Comparison of ENCODE assay signal across 8 mouse cellular contexts in genomic region chr14:29696131-29696530, GRCm38 (mm10). TPM values are rescaled to one million over a fixed set of nuclear protein-coding genes. Genes with fewer than 3 reads are reported as not detected.
A peak's percentile ranks its signal among the peaks of the same experiment; 100 is the strongest.
DNase-seq lines count a peak whose midpoint lies in the region; ATAC-seq and TF ChIP-seq lines count a peak whose summit lies in the region.

No protein-coding gene starts in this region.

- no peaks in the 10 kb centered on the region for H3K9me3 ChIP-seq in liver, embryonic 14.5 days (ENCODE audit: control insufficient read depth, low read length)
- H3K9me3 ChIP-seq in liver, embryonic 11.5 days (ENCODE audit: control insufficient read depth, low read length) = no peaks in the 10 kb centered on the region

- H3K27ac ChIP-seq in liver, embryonic 14.5 days = no peak overlapping the region
- no peak overlapping the region for H3K27ac ChIP-seq in liver, embryonic 11.5 days (ENCODE audit: low read depth, low read length)

- ATAC-seq in liver, embryonic 14.5 days (ENCODE audit: insufficient read depth) = no peak
- no peak for ATAC-seq in liver, embryonic 11.5 days (replicated peaks; ENCODE audit: low FRiP score)

- TF ChIP-seq CTCF in liver, embryonic 14.5 days (IDR thresholded peaks at IDR 0.05; ENCODE audit: low read depth) = peak; percentile 52

- no peaks in the 10 kb centered on the region for H3K36me3 ChIP-seq in liver, embryonic 14.5 days (replicated peaks; ENCODE audit: control insufficient read depth, insufficient read depth, low read depth)
- H3K36me3 ChIP-seq in liver, embryonic 11.5 days (ENCODE audit: control insufficient read depth, insufficient read depth, low read length) = no peaks in the 10 kb centered on the region

- no peak for TF ChIP-seq EP300 in liver, embryonic 14.5 days (IDR thresholded peaks at IDR 0.05; ENCODE audit: low read depth)

- no peak overlapping the region for H3K4me2 ChIP-seq in liver, embryonic 14.5 days (ENCODE audit: low read depth)
- H3K4me2 ChIP-seq in liver, embryonic 11.5 days = no peak overlapping the region

- no peaks in the 10 kb centered on the region for H3K27me3 ChIP-seq in liver, embryonic 14.5 days (ENCODE audit: control insufficient read depth, insufficient read depth, low read length)
- H3K27me3 ChIP-seq in liver, embryonic 11.5 days (replicated peaks; ENCODE audit: control insufficient read depth, insufficient read depth, low read length) = 0 out of 2 replicates have a peak, but pooled peaks cover 2% of the 10 kb centered on the region

- DNase-seq in liver, embryonic 14.5 days (ENCODE audit: low read depth in 3 of 3, low spot score in 3 of 3) = no peak
- no peak for DNase-seq in liver, embryonic 11.5 days (ENCODE audit: low spot score)
- peak; percentile 60 for DNase-seq in cerebellum, adult 9-10 months
- peak; percentile 33 for DNase-seq in forelimb bud, embryonic 11.5 days (ENCODE audit: low read depth, low spot score)
- peak; percentile 70 for DNase-seq in layer of hippocampus, adult 11-12 months (ENCODE audit: low spot score)
- DNase-seq in lung, postnatal 10 days = peak; percentile 60
- DNase-seq in right cerebral cortex, adult 2 months (ENCODE audit: low spot score in 2 of 2) = peak; percentile 66 to 76
- no peak for DNase-seq in urinary bladder, postnatal 25 days (ENCODE audit: low spot score)

- H3K9ac ChIP-seq in liver, embryonic 14.5 days (replicated peaks) = no peak overlapping the region
- H3K9ac ChIP-seq in liver, embryonic 11.5 days (ENCODE audit: low read depth, low read length) = no peak overlapping the region

- H3K4me1 ChIP-seq in liver, embryonic 14.5 days (replicated peaks; ENCODE audit: control insufficient read depth in 2 of 2, insufficient read depth in 2 of 2, low read length in 1 of 2) = no peaks in the 10 kb centered on the region
- no peaks in the 10 kb centered on the region for H3K4me1 ChIP-seq in liver, embryonic 11.5 days (replicated peaks; ENCODE audit: control insufficient read depth, insufficient read depth, low read length)

- no peak overlapping the region for H3K4me3 ChIP-seq in liver, embryonic 14.5 days (ENCODE audit: insufficient read depth in 1 of 2, low read depth in 2 of 2, low read length in 2 of 2)
- no peak overlapping the region for H3K4me3 ChIP-seq in liver, embryonic 11.5 days (ENCODE audit: low read depth, low read length)

- 6% methylated on average over 3 of the region's 3 CpGs for WGBS in liver, embryonic 14.5 days (ENCODE audit: insufficient replicate concordance)
- 8% methylated on average over 3 of the region's 3 CpGs for WGBS in liver, embryonic 11.5 days

RNA-seq across cellular contexts. Expression of gene Cacna2d3, which starts 25.5 kb away (rescaled TPM):
- polyA plus RNA-seq in liver, embryonic 14.5 days (2012; rRNA removed) = 0.03 and 0.10 TPM in 2 replicates
- not detected in 2 replicates for polyA plus RNA-seq in liver, embryonic 14.5 days (2014; fragmentation: Nextera tagmentation; extraction: Ambion mirVana)
- polyA plus RNA-seq in liver, embryonic 11.5 days (2014; fragmentation: Nextera tagmentation; extraction: Ambion mirVana) = 0.81 and 0.90 TPM in 2 replicates

Comparison
In these comparisons a context has a peak if more than half of its experiments do, and no peak if none do; other contexts are left out.
1. DNase-seq: peak in cerebellum, adult 9-10 months (single experiment), forelimb bud, embryonic 11.5 days (single experiment), layer of hippocampus, adult 11-12 months (single experiment), lung, postnatal 10 days (single experiment) and right cerebral cortex, adult 2 months (2 of 2); none in liver, embryonic 14.5 days (0 of 3), liver, embryonic 11.5 days (single experiment) and urinary bladder, postnatal 25 days (single experiment).